Mouse (Mus musculus): Measurements from ENCODE around the gene Prkar1b.
A peak's percentile ranks its signal among the peaks of the same experiment; 100 is the strongest.

DNA sequence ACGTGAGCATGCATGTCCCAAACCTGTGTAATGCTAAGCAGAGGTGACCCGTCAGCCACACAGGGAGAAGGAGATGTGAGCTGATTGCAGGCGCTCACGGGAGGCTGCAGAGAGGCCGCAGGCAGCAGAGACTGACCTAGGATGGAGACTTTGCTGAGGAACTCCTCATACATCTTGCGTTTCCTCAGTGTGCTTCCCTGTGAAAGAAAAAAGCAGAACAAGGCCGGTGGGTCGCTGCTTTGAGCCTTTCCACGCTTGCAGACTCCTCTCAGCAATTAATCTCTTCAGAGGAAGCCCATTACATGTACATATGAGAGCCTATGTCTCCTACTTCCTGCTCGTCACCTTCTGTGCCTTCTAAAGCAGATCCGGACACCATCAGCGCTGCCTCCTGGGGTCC, 107.5 kb downstream of the Prkar1b start:
- TF ChIP-seq GATA1 (IDR thresholded peaks at IDR 0.05; ENCODE audit: low read length) = no peak
- 0 out of 3 replicates have a peak, but pooled peaks have one; percentile 9 for TF ChIP-seq TAL1 (IDR thresholded peaks at IDR 0.05; ENCODE audit: low read length)
